Mouse (Mus musculus): ENCODE measurements at regions not wholly inside any gene's neighbourhood (a gene's known extent, or its start where the extent isn't known, plus 50 kb on each side); places are given as distances from the start of the nearest gene placed in this dataset.

GRCm38 (mm10) chr10:16589399-16589798 is 1133.6 kb upstream of the Cited2 start:
- DNase-seq (ENCODE audit: low spot score in 2 of 2): peak; percentile 37 to 40

- DNase-seq (ENCODE audit: low spot score in 2 of 2): no peak
Observed at GRCm38 (mm10) chr10:16592870-16593269, 1130.1 kb upstream of the Cited2 start.

- DNase-seq (ENCODE audit: low spot score in 2 of 2): no peak
Observed at GRCm38 (mm10) chr10:16600041-16600440, 1123.0 kb upstream of the Cited2 start.

GRCm38 (mm10) chr10:16600551-16601224 is 1122.3 kb upstream of the Cited2 start:
- DNase-seq (ENCODE audit: low spot score in 2 of 2): no peak

GRCm38 (mm10) chr10:16601225-16601595 is 1121.8 kb upstream of the Cited2 start:
- DNase-seq (ENCODE audit: low spot score in 2 of 2): no peak

DNA sequence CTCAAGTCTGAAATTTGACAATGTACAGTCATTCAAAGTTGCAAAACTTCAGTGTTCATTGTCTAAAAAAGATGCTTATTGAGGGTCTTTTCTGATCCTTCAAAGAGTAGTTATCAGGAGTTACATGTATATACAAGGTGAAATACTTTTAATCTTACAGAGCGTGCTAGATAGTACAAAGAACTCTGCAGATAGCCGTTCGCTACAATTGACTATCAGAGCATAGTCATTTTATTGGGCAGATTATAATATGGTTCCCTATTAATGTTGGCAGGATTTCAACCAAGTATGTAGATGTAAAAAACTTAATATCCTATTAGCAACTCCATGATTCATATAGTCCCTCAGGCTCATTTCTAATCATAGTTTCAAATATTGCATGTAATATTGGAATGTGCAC is 1114.7 kb upstream of the Cited2 start:
- DNase-seq (ENCODE audit: low spot score in 2 of 2): no peak

GRCm38 (mm10) chr10:16618752-16619151 is 1104.3 kb upstream of the Cited2 start:
- no peak for DNase-seq (ENCODE audit: low spot score in 2 of 2)

GRCm38 (mm10) chr10:16619584-16619983 is 1103.4 kb upstream of the Cited2 start:
- DNase-seq (ENCODE audit: low spot score in 2 of 2): no peak

GRCm38 (mm10) chr10:16620804-16621559 is 1102.0 kb upstream of the Cited2 start:
- DNase-seq (ENCODE audit: low spot score in 2 of 2): no peak

DNA sequence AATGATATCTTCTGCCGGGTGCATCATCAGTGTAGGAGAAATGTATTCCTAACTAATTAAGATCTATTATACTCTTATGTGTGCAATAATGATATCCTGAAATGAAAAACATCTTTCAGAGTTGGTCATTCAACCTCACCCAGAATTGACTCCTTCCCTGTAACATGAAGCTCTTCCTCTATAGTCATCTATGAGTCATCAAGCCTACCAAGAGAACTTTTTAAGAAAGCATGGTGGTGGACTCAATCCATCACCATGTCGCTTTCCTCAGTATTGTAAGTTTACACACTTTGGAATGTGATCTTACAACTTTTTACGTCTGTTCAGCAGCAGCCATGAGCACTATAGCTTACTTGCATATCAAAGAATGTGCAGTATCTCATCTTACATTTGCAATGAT is 1100.2 kb upstream of the Cited2 start:
- no peak for DNase-seq (ENCODE audit: low spot score in 2 of 2)

DNA sequence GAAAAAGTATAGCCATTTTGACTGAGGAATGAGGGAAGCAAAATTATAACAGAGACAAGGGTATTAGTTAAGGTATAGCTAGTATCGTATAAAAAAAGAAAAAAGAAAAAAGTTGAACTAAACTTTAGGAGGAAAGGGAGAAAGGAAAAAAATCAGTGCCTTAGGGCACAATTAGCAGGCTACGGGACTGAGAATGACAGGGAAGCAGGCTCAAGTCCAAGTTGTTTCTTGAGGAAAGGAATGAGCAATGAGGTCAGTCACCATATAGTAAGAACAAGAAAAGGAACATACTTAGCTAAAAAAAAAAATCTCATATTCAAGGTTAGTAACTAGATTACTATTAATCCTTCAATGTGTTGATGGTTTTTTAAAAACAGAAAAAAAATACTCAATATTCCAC is 1089.8 kb upstream of the Cited2 start:
- DNase-seq (ENCODE audit: low spot score in 2 of 2): no peak

DNA sequence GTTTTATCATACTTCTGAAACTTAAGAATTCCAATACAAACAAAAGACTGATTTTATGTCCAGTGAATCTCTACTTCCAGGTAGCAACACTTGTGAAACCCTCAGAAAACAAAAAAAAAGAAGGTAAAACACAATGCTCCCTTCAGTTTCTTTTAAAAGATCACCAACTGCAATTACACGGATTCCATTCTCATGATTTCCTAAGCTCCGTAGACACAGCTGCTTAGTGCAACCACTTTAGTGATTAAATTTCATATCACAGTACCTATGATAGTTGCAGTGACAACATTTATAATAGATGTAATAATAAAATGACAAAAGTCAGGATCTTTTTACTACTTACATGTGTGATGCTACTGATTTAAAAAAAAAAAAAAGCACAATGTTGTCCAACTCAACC is 1087.6 kb upstream of the Cited2 start:
- no peak for DNase-seq (ENCODE audit: low spot score in 2 of 2)

DNA sequence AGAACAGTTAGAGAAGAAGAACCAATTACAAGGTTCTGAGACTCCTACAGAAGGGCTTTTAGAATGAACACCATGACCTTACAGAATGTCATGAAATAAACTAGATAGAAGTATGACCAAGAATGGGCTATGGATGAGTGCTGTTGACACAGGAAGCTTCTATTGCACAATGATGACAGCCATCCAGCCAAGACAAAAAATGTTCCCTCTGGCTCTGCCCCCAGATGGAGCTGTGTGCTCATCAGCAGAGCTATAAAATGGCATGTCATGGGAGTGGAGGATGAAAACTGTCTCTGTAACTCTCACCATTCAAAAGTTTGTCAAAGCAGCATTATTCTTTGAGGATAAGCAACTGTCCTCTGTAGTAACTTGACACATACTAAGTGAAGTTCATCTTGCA is 1086.0 kb upstream of the Cited2 start:
- DNase-seq (ENCODE audit: low spot score in 2 of 2): peak in 1 of 2 experiments; percentile 1

DNA sequence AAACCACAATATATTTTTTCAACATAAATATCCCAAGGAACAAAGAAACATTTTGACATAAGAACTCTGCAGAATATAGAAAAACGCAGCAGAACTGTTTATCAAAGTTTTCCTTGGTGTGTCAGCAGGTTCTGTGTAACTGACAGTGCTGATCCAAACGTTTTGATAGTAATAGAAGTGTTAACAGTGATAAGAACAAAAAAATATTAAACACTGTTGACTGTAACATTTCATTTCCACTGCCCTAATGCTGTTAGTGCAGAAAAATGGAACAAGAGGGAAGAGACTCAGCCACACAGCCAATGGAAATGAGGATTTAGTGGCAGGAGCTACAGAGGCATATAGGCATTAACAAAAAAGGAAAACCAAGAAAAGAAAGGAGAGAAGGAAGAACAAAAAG is 1084.9 kb upstream of the Cited2 start:
- no peak for DNase-seq (ENCODE audit: low spot score in 2 of 2)

GRCm38 (mm10) chr10:16640136-16640535 is 1082.9 kb upstream of the Cited2 start:
- no peak for DNase-seq (ENCODE audit: low spot score in 2 of 2)

DNA sequence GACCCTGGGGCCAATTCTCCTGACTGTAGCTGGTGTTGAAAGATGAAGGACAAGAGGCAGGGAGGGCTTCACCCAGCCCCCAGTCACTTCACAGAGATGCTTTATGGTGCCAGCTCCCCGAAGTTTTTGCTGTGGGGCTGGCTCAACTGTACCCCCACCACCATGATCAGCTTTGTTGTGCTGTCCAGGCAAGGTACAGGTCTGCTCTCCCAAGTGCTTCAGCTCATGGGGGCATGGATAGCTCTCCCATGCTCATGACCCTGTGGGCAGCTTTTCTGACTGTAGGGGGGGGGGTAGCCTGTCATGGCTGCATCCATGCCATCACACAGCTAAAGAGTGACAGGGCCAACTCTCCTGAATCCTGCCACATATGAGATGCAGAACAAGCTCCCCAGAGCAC is 1072.9 kb upstream of the Cited2 start:
- no peak for DNase-seq (ENCODE audit: low spot score in 2 of 2)

- DNase-seq (ENCODE audit: low spot score in 2 of 2): no peak
Observed at GRCm38 (mm10) chr10:16652450-16652849, 1070.6 kb upstream of the Cited2 start.

- DNase-seq (ENCODE audit: low spot score in 2 of 2): no peak
Observed at GRCm38 (mm10) chr10:16664483-16664882, 1058.5 kb upstream of the Cited2 start.

DNA sequence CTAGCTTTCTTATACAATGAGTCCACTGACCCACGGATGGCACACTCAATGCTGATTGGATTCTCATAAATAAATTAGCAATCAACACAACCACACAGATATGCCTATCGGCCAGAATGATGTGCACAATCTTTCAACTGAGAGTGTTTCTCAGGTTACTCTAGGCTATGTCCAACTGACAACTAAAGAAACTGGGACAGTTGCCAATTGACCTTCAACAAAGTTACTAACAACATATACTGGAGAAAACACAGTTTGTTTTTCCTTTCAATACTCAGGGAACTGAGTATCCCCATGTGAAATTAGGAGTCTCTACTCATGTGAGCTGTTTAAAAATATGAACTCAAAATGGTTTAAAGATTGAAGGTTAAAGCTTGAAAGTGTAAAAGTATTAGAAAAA is 1052.7 kb upstream of the Cited2 start:
- no peak for DNase-seq (ENCODE audit: low spot score in 2 of 2)

- no peak for DNase-seq (ENCODE audit: low spot score in 2 of 2)
Observed at GRCm38 (mm10) chr10:16681001-16681400, 1042.0 kb upstream of the Cited2 start.

- no peak for DNase-seq (ENCODE audit: low spot score in 2 of 2)
Observed at GRCm38 (mm10) chr10:16685352-16685751, 1037.7 kb upstream of the Cited2 start.

GRCm38 (mm10) chr10:16706976-16707375 is 1016.0 kb upstream of the Cited2 start:
- no peak for DNase-seq (ENCODE audit: low spot score in 2 of 2)

DNA sequence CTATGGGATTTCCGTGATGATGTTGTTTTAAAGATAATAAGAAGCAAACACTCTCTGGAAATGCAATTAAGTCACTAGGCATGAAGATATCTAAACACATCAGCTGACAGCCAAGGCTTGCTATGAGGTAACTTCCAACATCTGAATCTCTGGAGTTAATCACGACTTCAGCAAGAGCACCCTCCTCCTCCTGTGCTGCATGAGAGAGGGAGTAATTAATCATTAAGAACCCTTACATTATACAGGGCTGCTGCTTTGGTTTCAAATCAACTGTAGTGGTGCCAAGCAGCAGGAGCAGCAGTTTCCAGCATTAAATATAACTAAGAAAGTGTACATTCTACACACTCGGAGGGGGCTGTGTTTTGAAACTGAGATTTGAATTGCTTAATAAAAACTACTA is 1009.9 kb upstream of the Cited2 start:
- DNase-seq (ENCODE audit: low spot score in 2 of 2): no peak

Data from left cerebral cortex, adult 18-20 months (tissue).